Mouse (Mus musculus): ENCODE data around the gene Adam26b. TPM values are rescaled to one million over a fixed set of nuclear protein-coding genes. Genes with fewer than 3 reads are reported as not detected.
"Not testable (repeated sequence)": the region's sequence is repeated elsewhere in the genome, so short reads cannot be mapped to it uniquely, and the experiment has no call there.

The Adam26b gene
- not detected in 2 replicates for polyA plus RNA-seq (2012; ENCODE audit: insufficient read depth, low replicate concordance)

DNA sequence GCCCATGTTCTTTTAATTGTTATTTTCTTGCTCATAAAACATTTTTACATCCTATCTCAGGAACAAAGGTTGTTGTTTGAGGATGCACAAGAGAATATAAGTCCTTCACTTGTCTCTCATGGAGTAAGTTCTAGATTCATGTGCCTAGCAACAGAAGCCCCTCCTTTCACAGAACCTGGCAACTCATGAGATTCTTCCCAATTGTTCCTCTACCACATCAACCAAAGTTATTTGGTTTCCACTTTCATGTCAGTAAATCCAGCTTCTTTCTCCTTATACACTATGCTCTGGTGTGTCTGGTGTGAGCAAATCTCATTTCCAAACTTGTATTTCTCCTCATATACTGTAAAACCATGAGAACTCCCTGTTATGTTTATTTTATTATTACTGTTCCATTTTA, at the start of gene Adam26b:
Gene Adam26b, minus strand, starts transcription at position 101 of the 400 bp plus-strand sequence.
- H3K36me3 ChIP-seq (replicated peaks; ENCODE audit: low read length); H3K4me1 ChIP-seq; H3K27me3 ChIP-seq (replicated peaks); H3K9me3 ChIP-seq; H3K4me3 ChIP-seq (replicated peaks): not testable (repeated sequence)

DNA sequence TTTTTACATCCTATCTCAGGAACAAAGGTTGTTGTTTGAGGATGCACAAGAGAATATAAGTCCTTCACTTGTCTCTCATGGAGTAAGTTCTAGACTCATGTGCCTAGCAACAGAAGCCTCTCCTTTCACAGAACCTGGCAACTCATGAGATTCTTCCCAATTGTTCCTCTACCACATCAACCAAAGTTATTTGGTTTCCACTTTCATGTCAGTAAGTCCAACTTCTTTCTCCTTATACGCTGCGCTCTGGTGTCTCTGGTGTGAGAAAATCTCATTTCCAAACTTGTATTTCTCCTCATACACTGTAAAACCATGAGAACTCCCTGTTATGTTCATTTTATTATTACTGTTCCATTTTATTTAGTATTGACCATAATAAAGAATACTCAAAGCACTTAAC, 48.7 kb upstream of the Adam26b start, which contains the start of gene Adam26a:
Gene Adam26a, minus strand, starts transcription at position 101 of the 400 bp plus-strand sequence.
- H3K36me3 ChIP-seq (replicated peaks; ENCODE audit: low read length); H3K4me1 ChIP-seq; H3K27me3 ChIP-seq (replicated peaks); H3K9me3 ChIP-seq; H3K4me3 ChIP-seq (replicated peaks): not testable (repeated sequence)

Other genes starting within 250 kb of the Adam26b start
- gene Zfp42, start 221.1 kb downstream of the Adam26b start, polyA plus RNA-seq (2012; ENCODE audit: insufficient read depth, low replicate concordance), result not detected in 2 replicates
- gene Adam26a, start 48.6 kb upstream of the Adam26b start, polyA plus RNA-seq (2012; ENCODE audit: insufficient read depth, low replicate concordance), result not detected in 2 replicates
- gene Gm5346, start 99.2 kb upstream of the Adam26b start, polyA plus RNA-seq (2012; ENCODE audit: insufficient read depth, low replicate concordance), result not detected in 2 replicates
- not detected in 2 replicates for gene Adam34, start 181.9 kb upstream of the Adam26b start, polyA plus RNA-seq (2012; ENCODE audit: insufficient read depth, low replicate concordance)

Measured in megakaryocyte, embryonic 14.5 days (primary cell).